Mouse (Mus musculus) lung, postnatal 25 days (tissue): Measurements from ENCODE around the gene Adm.
"Not testable (repeated sequence)": the region's sequence is repeated elsewhere in the genome, so short reads cannot be mapped to it uniquely, and the experiment has no call there.

ENCODE experiments used
- DNase-seq: peaks from one replicate; pipeline ENCODE4 v3.0.0; 2022; ENCODE audit warnings: low spot score

The Adm gene

DNA sequence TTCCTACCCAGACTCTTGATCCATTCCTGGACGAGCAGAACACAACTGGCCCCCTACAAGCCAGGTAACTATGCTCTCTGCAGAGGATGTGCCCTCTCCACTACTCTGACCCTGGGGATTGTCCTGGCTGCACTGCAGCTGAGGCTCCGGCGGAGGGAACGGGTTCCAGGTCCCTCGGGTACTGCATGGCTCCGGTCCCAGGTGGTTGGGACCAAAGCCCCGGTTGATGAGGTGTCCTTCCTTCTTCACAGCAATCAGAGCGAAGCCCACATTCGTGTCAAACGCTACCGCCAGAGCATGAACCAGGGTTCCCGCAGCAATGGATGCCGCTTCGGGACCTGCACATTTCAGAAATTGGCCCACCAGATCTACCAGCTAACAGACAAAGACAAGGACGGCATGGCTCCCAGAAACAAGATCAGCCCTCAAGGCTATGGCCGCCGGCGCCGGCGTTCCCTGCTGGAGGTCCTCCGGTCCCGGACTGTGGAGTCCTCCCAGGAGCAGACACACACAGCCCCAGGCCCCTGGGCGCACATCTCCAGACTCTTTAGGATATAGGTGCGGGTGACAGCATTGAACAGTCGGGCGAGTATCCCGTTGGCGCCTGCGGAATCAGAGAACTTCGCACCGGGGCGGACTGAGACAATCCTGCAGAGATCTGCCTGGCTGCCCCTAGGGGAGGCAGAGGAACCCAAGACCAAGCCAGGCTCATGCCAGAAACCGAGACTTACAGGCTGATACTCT, 1.3 kb downstream of the Adm start:
- DNase-seq = no peak

DNA sequence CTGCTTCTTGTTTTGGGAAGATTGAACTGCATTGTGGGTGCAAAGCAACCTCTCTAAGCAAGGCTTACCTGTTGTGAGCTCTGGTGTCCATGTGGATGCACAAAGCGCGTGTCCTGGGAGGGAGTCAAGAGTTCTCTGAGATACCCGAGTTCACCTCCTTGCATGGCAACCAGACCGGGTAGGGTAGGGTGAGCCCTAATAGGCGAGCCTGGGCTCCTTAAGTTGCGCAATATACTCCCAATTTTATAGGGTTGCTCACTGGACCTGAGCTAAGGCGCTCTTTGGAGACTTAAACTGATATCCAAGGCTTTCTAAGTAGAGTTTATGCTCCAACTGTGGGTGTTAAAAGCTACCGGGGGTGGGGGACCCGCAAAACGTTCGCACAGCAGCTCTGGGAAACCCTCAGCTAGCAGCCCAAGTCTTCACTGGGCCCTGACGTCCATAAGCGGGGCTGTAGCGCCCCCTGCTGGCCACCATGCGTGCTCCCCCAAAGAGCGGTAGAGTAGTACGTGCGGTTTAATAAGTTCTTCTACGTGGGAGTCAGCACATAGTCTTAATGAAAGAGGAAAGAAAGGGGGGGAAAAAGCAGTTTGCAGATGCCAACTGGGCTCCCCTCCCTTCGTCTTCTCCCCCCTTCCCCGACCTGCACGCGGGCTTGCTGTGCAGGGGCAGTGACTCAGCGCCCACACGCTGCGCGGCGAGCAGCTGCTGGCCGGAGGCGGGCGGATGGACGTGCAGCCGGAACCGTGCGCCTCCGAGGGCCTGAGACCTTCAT, 2.6 kb downstream of the Adm start:
- DNase-seq = peak; percentile 85

- no peak for DNase-seq
Observed at GRCm38 (mm10) chr7:110631136-110631888, 3.9 kb downstream of the Adm start.

DNA sequence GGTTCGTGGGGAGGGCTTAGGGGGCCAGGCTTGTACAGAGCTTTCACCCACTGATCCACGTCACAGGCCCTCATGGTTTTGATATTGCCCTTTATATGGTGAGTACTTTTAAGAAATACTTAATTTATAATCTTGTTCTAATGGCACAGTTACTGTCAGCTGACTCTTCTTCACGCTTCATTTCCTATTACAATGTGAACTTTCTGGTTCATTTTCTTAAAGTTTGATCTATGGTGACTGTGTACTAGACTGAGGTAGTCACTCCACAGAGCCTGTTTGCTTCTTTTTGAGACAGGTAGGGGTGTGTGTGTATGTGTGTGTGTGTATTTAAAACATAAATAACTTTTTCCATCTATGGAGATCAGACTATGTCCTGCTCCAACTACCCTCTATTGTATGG, 8.5 kb downstream of the Adm start:
- no peak for DNase-seq

DNA sequence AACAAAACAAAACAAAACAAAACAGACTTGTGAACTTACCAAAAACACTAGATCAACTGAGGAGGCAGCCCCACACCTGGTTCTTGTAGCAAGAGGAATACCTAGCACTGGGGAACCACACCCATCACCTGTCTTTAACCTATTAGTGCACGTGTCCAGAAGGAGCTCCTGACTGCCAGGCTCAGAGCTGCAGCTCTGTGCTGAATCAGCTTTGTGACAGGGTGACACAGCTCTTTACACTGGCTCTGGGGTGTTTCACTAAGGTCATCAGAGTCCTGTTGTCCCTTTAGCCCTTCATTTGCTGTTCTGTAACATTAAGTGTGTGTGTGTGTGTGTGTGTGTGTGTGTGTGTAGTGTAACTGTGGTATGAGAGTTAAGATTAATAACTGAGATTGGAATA, 9.1 kb downstream of the Adm start:
- no peak for DNase-seq

GRCm38 (mm10) chr7:110638305-110639110, 11.0 kb downstream of the Adm start:
- no peak for DNase-seq

- no peak for DNase-seq
Observed at GRCm38 (mm10) chr7:110639291-110639915, 11.9 kb downstream of the Adm start.

GRCm38 (mm10) chr7:110639958-110640357, 12.5 kb downstream of the Adm start:
- DNase-seq = not testable (repeated sequence)

DNA sequence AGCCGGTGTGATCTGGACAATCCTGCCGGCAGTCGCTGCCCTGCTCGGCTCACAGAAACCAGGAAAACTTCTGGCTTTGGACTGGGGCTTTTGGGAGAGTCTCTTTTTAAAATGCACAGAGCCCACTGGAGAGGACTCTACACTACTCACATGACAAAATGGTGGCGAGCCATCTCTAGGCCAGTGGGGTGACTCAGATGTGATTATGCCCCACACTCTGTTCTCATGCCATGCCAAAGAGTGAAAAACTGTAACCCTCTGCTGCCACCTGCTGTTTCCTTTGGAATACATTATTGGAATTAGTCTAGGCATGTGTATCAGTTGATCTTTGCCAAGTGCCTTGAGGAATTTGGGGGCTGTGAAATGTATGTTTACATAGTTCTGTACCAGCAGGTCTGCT, 17.9 kb downstream of the Adm start:
- peak; percentile 77 for DNase-seq

DNA sequence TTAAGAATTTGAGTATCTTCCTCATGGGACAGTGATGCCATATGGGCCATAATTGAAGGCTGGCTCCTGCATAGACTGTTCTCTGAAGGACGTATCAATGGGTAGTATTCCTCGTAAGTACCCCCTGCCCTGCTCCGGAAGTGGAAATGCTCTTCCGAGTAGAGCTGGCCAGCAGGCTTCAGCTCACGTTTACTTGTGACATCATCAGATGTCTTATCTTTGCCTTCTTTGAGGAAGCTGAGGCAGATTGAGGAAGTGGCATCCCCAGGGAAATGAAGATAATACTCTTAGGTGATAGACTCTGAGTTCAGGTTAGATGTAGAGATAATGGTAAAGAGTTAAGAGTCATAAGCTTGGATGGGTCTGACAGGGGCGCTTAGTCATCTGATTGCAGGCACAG, 18.4 kb downstream of the Adm start:
- DNase-seq = no peak

- no peak for DNase-seq
Observed at GRCm38 (mm10) chr7:110646611-110647407, 19.3 kb downstream of the Adm start.

- DNase-seq = no peak
Observed at GRCm38 (mm10) chr7:110647559-110648454, 20.3 kb downstream of the Adm start.

GRCm38 (mm10) chr7:110648455-110649085, 21.1 kb downstream of the Adm start:
- DNase-seq = no peak

GRCm38 (mm10) chr7:110649133-110649987, 21.9 kb downstream of the Adm start:
- no peak for DNase-seq

GRCm38 (mm10) chr7:110650491-110650890, 23.0 kb downstream of the Adm start:
- no peak for DNase-seq

DNA sequence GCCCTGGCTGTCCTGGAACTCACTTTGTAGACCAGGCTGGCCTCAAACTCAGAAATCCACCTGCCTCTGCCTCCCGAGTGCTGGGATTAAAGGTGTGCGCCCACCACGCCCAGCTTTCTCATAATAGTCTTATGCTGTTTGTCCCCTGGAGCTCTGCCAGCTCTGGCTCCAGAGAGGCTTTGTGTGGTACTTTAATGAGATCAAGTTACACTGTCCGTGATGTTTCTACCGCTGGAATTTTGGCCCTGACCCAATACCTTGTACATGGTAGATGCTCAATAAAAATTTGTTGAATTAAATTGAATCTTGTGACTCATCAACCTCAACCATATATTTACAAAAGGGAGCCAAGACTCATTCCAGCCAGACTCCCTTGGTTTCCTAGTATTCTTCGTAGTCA, 23.6 kb downstream of the Adm start:
- no peak for DNase-seq

DNA sequence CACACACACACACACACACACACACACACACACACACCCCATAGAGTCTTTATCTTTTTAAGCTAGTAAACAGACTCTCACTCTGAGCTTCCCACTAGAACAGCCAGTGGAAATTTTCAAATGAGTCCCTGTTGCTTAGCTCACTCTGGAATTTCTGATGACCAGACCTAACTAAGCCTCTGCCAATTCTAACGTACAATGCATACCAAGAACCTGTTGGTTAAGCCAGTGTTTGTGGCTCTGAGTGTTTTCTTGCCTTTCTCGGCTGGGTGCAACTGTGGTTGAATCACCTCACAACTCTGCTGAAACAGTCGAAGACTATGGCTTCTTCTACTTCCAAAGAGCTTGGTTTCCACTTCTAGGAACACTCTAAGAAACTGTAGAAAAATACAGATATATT, 27.8 kb downstream of the Adm start:
- DNase-seq = no peak

GRCm38 (mm10) chr7:110655966-110656365, 28.5 kb downstream of the Adm start:
- DNase-seq = no peak
